Mouse (Mus musculus) testis, adult 2 months (tissue): ENCODE data around the gene Rbm34.

Source experiments
- CTCF ChIP-seq: fragments of 200-500 bp; IDR thresholded peaks from 2 replicates; pipeline ENCODE4 v1.5.1; 2012; ENCODE audit warnings: low read depth, mild to moderate bottlenecking, inconsistent platforms, low read length, moderate library complexity; ENCODE audit not compliant: control insufficient read depth, insufficient read depth, insufficient replicate concordance
- POLR2A ChIP-seq: fragments of 200-500 bp; IDR thresholded peaks from 2 replicates; pipeline ENCODE4 v1.6.1; 2012; ENCODE audit warnings: low read depth, mild to moderate bottlenecking, inconsistent platforms, low read length, moderate library complexity; ENCODE audit not compliant: control insufficient read depth

- TF ChIP-seq POLR2A, result no peak
- TF ChIP-seq CTCF, result no peak
Measured at GRCm38 (mm10) chr8:126974511-126974910, 3.6 kb upstream of the Rbm34 start.
